Mouse (Mus musculus) E14TG2a.4 (cell line): ENCODE measurements around the gene Ppp2r5a.

Experiments
- CTCF ChIP-seq: conservative IDR thresholded peaks from 2 replicates; pipeline ENCODE4 v1.5.1; 2014; ENCODE audit warnings: low read length
- NANOG ChIP-seq: IDR thresholded peaks from 2 replicates; pipeline ENCODE4 v1.6.1; 2014; ENCODE audit warnings: borderline replicate concordance, low read length, mixed read lengths

DNA sequence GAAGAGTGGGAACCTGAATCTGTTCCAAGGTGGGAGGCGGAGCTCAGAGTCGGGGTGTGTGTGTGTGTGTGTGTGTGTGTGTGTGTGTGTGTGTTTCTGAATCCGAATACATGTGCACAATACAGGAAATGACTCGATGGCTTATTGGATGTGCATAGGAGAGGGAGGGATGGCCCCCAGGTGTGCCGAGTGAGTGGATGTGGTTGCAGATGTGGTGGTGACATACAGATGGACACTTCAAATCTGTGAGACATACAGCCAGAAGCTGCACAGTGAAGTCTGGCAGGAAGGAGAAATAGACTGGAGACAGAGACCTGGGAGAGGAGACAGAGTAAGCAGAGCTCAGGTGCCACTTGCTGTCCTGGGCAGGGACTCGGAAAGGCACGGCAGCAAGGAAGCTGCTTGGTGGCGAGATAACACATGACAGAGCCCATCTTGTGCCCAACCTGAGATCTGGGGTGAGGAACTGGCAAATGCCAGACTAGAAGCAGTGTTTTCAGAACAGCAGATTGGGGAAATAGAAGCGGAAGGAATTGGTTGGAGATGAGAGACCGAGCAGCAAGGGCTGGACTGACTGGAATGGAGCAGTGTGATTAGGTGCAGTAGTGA lies 1.8 kb upstream of the Ppp2r5a start:
- TF ChIP-seq CTCF (no peak), NANOG (no peak)
